Mouse (Mus musculus) kidney, adult 2 months (tissue): ENCODE data around the gene Per3. TPM values are rescaled to one million over a fixed set of nuclear protein-coding genes. Genes with fewer than 3 reads are reported as not detected.

ENCODE experiments used
- DNase-seq: peaks from one replicate; pipeline ENCODE4 v3.0.0; 2021
- H3K27ac ChIP-seq: fragments of 200-500 bp; 2 replicates; pipeline ENCODE4 v1.5.1; 2012; ENCODE audit warnings: low read depth, low read length, control low read depth, inconsistent platforms; ENCODE audit not compliant: insufficient read depth
- H3K27me3 ChIP-seq: fragments of 200-500 bp; replicated peaks from 2 replicates; pipeline ENCODE4 v1.6.1; 2012; ENCODE audit warnings: mild to moderate bottlenecking, moderate library complexity, low read length, inconsistent platforms; ENCODE audit not compliant: control insufficient read depth, insufficient read depth
- H3K36me3 ChIP-seq: fragments of 200-500 bp; 2 replicates; pipeline ENCODE4 v1.6.1; 2012; ENCODE audit warnings: mild to moderate bottlenecking, moderate library complexity, low read length, inconsistent platforms; ENCODE audit not compliant: control insufficient read depth, insufficient read depth
- H3K4me1 ChIP-seq: fragments of 200-500 bp; 2 replicates; pipeline ENCODE4 v1.6.1; 2011; ENCODE audit warnings: low read length; ENCODE audit not compliant: control insufficient read depth, insufficient read depth
- H3K4me3 ChIP-seq: fragments of 200-500 bp; 2 replicates; pipeline ENCODE4 v1.5.1; 2011; ENCODE audit warnings: mild to moderate bottlenecking, low read depth, low read length, control low read depth; ENCODE audit not compliant: insufficient read depth
- CTCF ChIP-seq: fragments of 200-500 bp; conservative IDR thresholded peaks from 2 replicates; pipeline ENCODE4 v1.5.1; 2011; ENCODE audit warnings: low read depth, mild to moderate bottlenecking, control low read depth, low read length, moderate library complexity, mixed read lengths; ENCODE audit not compliant: insufficient read depth, insufficient read length
- POLR2A ChIP-seq: fragments of 200-500 bp; IDR thresholded peaks from one replicate; pipeline ENCODE4 v1.6.1; 2011; ENCODE audit warnings: low read depth, low read length, control low read depth
- WGBS: fragments of 180-500 bp; shearing (Covaris S2); methylation state at CpG from one replicate; pipeline ENCODE4 v1.1.7; 2018; 5-methylcytosine and 5-hydroxymethylcytosine counted together
- polyA plus RNA-seq: library from polyadenylated mRNA; depleted of rRNA; stranded (reverse); fragments of >200 nt; gene quantifications from 2 replicates; pipeline ENCODE4 v1.2.3, GENCODE M21; 2012

Per3 gene
- polyA plus RNA-seq, 1 experiment: 13.1 TPM

GRCm38 (mm10) chr4:150998626-150999025 is 45.8 kb downstream of the Per3 start:
- Histone ChIP-seq H3K27me3 (no peaks in the 10 kb centered on the region), H3K4me1 (no peaks in the 10 kb centered on the region), H3K27ac (no peak overlapping the region), H3K4me3 (no peak overlapping the region), H3K36me3 (no peaks in the 10 kb centered on the region)
- no peak for DNase-seq
- TF ChIP-seq POLR2A: no peak
- no peak for TF ChIP-seq CTCF
- 90% methylated on average over 9 of the region's 9 CpGs for WGBS

DNA sequence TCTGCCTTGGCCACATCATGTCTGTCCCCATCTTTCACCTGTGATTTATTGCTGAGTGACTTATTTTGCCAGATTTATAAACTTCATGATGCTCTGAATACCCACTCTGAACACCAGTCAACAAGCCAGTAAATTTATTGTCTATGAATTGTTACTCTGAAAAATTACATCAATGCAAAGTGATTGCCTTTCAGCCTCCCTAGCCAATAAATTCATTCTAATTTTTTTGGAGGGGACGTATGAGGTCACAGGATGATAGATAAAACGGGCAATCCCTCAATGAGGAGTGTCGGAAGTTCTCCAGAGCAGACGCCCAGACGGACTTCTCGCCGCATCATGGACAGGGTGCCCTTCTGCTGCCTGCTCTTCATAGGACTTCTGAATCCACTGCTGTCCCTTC is 47.7 kb downstream of the Per3 start, which contains the start of gene Uts2:
Gene Uts2, plus strand, starts transcription at position 301 of the 400 bp plus-strand sequence.
- DNase-seq: no peak
- no peaks in the 10 kb centered on the region for H3K36me3 ChIP-seq
- H3K4me1 ChIP-seq: no peaks in the 10 kb centered on the region
- H3K4me3 ChIP-seq: no peak within 1 kb of the TSS
- no peak within 1 kb of the TSS for H3K27ac ChIP-seq
- no peaks in the 10 kb centered on the region for H3K27me3 ChIP-seq
- TF ChIP-seq CTCF: no peak
- no peak for TF ChIP-seq POLR2A
- 90% methylated on average over 7 of the region's 7 CpGs for WGBS

DNA sequence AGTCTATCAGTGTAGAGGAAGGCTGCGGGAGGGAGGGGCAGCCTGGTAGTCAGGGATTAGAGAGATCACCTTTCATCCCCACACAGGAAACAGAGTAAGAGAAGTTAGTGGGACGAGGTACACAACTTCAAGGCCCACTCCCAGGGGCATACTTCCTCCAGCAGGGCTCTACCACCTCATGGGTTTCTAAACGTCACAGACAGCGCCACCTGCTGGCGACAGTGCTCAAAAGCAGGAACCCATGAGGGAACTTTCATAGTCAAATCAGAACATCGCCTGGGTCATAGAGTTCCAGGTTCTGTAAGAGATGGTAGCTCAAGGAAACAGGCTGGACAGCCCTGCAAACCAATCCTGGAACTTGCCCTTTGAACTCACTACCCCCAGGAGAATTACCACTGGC is 54.3 kb downstream of the Per3 start:
- DNase-seq: peak; percentile 25
- H3K4me1 ChIP-seq: no peaks in the 10 kb centered on the region
- no peaks in the 10 kb centered on the region for H3K27me3 ChIP-seq
- H3K36me3 ChIP-seq: no peaks in the 10 kb centered on the region
- H3K4me3 ChIP-seq: no peak overlapping the region
- no peak overlapping the region for H3K27ac ChIP-seq
- TF ChIP-seq CTCF (peak; percentile 61), POLR2A (no peak)
- WGBS: 37% methylated on average over 6 of the region's 6 CpGs

DNA sequence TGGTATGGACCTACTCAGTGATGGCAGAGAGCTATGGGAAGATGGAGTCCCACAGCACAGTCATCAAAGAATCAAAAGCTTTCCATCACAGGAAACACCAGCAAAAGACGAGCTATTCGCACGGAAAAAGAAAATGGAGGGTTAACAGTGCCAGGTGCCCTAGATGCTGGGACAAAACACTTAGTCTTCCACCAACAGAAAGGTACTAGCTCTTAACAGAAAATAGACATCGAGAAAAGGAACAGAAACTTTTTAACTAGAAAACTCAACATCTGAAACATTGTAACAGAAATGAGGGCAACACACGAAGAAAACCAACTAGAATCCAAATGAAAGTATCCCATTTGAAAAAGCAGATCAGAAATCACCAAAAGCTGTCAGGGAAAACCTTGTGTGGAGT is 64.3 kb downstream of the Per3 start:
- Histone ChIP-seq H3K27me3 (no peaks in the 10 kb centered on the region), H3K4me1 (peaks cover 4% of the 10 kb centered on the region; the same call in 1 of the 2 replicates), H3K27ac (no peak overlapping the region), H3K4me3 (no peak overlapping the region), H3K36me3 (no peaks in the 10 kb centered on the region)
- WGBS: 91% methylated on average over 5 of the region's 5 CpGs
- TF ChIP-seq POLR2A (no peak), CTCF (no peak)
- no peak for DNase-seq

- H3K4me3 ChIP-seq: no peak overlapping the region
- TF ChIP-seq POLR2A (no peak), CTCF (no peak)
- no peaks in the 10 kb centered on the region for H3K27me3 ChIP-seq
- DNase-seq: no peak
- no peaks in the 10 kb centered on the region for H3K36me3 ChIP-seq
- 69% methylated on average over 9 of the region's 9 CpGs for WGBS
- H3K4me1 ChIP-seq: peaks cover 4% of the 10 kb centered on the region; the same call in 1 of the 2 replicates
- H3K27ac ChIP-seq: no peak overlapping the region
Measured at GRCm38 (mm10) chr4:150979455-150979854, 65.0 kb downstream of the Per3 start.

DNA sequence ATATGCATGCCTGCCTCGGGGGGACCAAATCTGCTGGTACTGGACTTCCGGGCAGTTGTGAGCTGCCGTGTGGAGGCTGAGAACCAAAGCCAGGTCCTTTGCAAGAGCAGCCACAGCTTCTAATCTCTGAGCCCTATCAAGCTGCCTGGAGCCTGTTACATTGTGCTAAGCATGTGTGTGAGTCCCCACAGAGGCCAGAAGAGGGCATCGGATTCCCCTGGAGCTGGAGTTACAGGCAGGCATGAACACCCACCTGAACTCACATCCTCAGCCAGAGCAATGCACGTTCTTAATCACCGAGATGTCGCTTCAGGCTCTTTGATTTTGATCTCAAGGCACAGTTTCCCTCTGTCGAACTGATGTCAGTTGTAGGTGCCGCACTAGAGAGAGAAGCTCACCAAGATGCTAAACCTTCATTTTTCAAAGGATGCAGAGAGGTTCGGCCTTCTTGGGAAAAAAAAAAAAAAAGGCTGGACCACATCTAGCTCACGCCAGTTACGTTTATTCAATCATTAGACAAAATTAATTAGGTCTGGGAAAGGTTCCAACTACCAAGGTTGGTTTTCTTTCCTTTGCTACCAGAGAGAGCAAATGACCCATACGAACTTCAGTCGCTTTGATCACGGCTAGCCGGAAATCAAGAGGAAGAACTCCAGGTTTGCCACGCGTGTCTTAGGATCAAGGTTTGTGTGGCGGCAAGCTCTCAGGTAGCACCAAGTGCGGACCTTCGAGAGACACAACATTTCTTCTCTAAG is 66.1 kb downstream of the Per3 start:
- peaks cover 4% of the 10 kb centered on the region; the same call in 1 of the 2 replicates for H3K4me1 ChIP-seq
- TF ChIP-seq POLR2A: no peak
- no peak for TF ChIP-seq CTCF
- 46% methylated on average over 21 of the region's 21 CpGs for WGBS
- no peaks in the 10 kb centered on the region for H3K27me3 ChIP-seq
- H3K27ac ChIP-seq: no peak overlapping the region
- DNase-seq: peak; percentile 67
- H3K4me3 ChIP-seq: no peak overlapping the region
- H3K36me3 ChIP-seq: no peaks in the 10 kb centered on the region

DNA sequence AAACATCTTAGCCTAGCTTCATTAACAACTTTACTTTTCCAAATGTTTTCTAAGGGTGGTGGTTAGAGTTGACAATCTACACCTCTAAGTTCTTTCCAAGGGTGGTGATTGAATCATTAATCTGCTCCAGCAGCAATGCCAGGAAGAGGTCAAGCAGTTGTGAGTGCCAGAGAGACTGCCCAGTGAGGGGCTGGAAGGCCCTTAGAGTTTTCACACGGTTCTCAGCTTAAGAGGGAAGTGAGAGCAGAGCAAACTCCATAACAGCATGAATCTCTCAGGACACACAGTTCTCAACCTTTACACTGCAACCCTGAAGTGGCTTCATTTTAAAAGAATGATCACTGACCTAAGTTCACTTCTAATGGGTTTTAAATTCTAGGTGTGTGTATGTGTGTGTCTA is 69.3 kb downstream of the Per3 start:
- WGBS: 5% methylated on average over 1 of the region's 1 CpGs
- no peak overlapping the region for H3K27ac ChIP-seq
- no peaks in the 10 kb centered on the region for H3K27me3 ChIP-seq
- peak; percentile 45 for DNase-seq
- H3K4me1 ChIP-seq: peaks cover 4% of the 10 kb centered on the region; the same call in 1 of the 2 replicates
- H3K36me3 ChIP-seq: no peaks in the 10 kb centered on the region
- no peak overlapping the region for H3K4me3 ChIP-seq
- TF ChIP-seq POLR2A: no peak
- no peak for TF ChIP-seq CTCF
